Mouse (Mus musculus) monocyte, adult 5-6 weeks (primary cell): Measurements from ENCODE around the gene Olfr800. TPM values are rescaled to one million over a fixed set of nuclear protein-coding genes. Genes with fewer than 3 reads are reported as not detected.

Source experiments
- ATAC-seq: fragments of 153-309, 156-312 bp; replicated peaks from 2 replicates; pipeline ENCODE4 v1.8.0; 2017; ENCODE audit warnings: mild to moderate bottlenecking; ENCODE audit not compliant: low TSS enrichment, insufficient number of reproducible peaks, severe bottlenecking, poor library complexity, low FRiP score
- total RNA-seq: library from RNA; stranded (forward); fragments of 200-1000, 200-491, 200-594 nt; gene quantifications from 3 replicates; pipeline ENCODE4 v1.2.3, GENCODE M21; 2017

Olfr800 gene
- total RNA-seq = not detected in 3 replicates

GRCm38 (mm10) chr10:129657394-129657793, at the start of gene Olfr800:
Olfr800 (plus strand) TSS chr10:129657694.
- ATAC-seq = no peak

- ATAC-seq = no peak
Measured at GRCm38 (mm10) chr10:129612470-129612869, 45.0 kb upstream of the Olfr800 start, which contains the start of gene Olfr796. Olfr796 (minus strand) TSS chr10:129612570.

GRCm38 (mm10) chr10:129621724-129622123, 35.8 kb upstream of the Olfr800 start:
- no peak for ATAC-seq

- ATAC-seq = no peak
Measured at GRCm38 (mm10) chr10:129623251-129623650, 34.2 kb upstream of the Olfr800 start.

GRCm38 (mm10) chr10:129627834-129628233, 29.7 kb upstream of the Olfr800 start, which contains the start of gene Olfr798:
Olfr798 (minus strand) TSS chr10:129627934.
- ATAC-seq = no peak

- no peak for ATAC-seq
Measured at GRCm38 (mm10) chr10:129637184-129637583, 20.3 kb upstream of the Olfr800 start, which contains the start of gene Olfr799. Olfr799 (plus strand) TSS chr10:129637484.

GRCm38 (mm10) chr10:129651763-129652162, 5.7 kb upstream of the Olfr800 start:
- ATAC-seq = no peak

- ATAC-seq = no peak
Measured at GRCm38 (mm10) chr10:129673765-129674164, 16.3 kb downstream of the Olfr800 start, which contains the start of gene Olfr801. Olfr801 (minus strand) TSS chr10:129673865.

- no peak for ATAC-seq
Measured at GRCm38 (mm10) chr10:129688069-129688468, 30.6 kb downstream of the Olfr800 start, which contains the start of gene Olfr802. Olfr802 (minus strand) TSS chr10:129688169.

- ATAC-seq = no peak
Measured at GRCm38 (mm10) chr10:129694186-129694585, 36.7 kb downstream of the Olfr800 start, which contains the start of gene Olfr803. Olfr803 (minus strand) TSS chr10:129694286.

GRCm38 (mm10) chr10:129702910-129703309, 45.4 kb downstream of the Olfr800 start, which contains the start of gene Olfr804:
Olfr804 (plus strand) TSS chr10:129703210.
- no peak for ATAC-seq

Other genes with a start within 250 kb of the Olfr800 start
- not detected in 3 replicates for gene Olfr786, start 230.4 kb upstream of the Olfr800 start, total RNA-seq
- gene Olfr787, start 195.8 kb upstream of the Olfr800 start, total RNA-seq = not detected in 3 replicates
- gene Olfr788, start 186.7 kb upstream of the Olfr800 start, total RNA-seq = not detected in 3 replicates
- gene Olfr789, start 172.9 kb upstream of the Olfr800 start, total RNA-seq = not detected in 3 replicates
- gene Olfr790, start 159.2 kb upstream of the Olfr800 start, total RNA-seq = not detected in 3 replicates
- not detected in 3 replicates for gene Olfr791, start 135.9 kb upstream of the Olfr800 start, total RNA-seq
- not detected in 3 replicates for gene Olfr792, start 118.5 kb upstream of the Olfr800 start, total RNA-seq
- 0.10 TPM in 1 of 3 replicates, not detected in the others for gene Olfr794, start 90.0 kb upstream of the Olfr800 start, total RNA-seq
- not detected in 3 replicates for gene Olfr796, start 45.1 kb upstream of the Olfr800 start, total RNA-seq
- not detected in 3 replicates for gene Olfr798, start 29.8 kb upstream of the Olfr800 start, total RNA-seq
- gene Olfr799, start 20.2 kb upstream of the Olfr800 start, total RNA-seq = 0.43 TPM in 1 of 3 replicates, not detected in the others
- gene Olfr801, start 16.2 kb downstream of the Olfr800 start, total RNA-seq = not detected in 3 replicates
- not detected in 3 replicates for gene Olfr802, start 30.5 kb downstream of the Olfr800 start, total RNA-seq
- not detected in 3 replicates for gene Olfr803, start 36.6 kb downstream of the Olfr800 start, total RNA-seq
- not detected in 3 replicates for gene Olfr804, start 45.5 kb downstream of the Olfr800 start, total RNA-seq
- not detected in 3 replicates for gene Olfr805, start 71.7 kb downstream of the Olfr800 start, total RNA-seq
- gene Olfr806, start 84.2 kb downstream of the Olfr800 start, total RNA-seq = not detected in 3 replicates
- not detected in 3 replicates for gene Olfr807, start 100.1 kb downstream of the Olfr800 start, total RNA-seq
- not detected in 3 replicates for gene Olfr808, start 107.8 kb downstream of the Olfr800 start, total RNA-seq
- not detected in 3 replicates for gene Olfr809, start 116.9 kb downstream of the Olfr800 start, total RNA-seq
- not detected in 3 replicates for gene Olfr810, start 137.2 kb downstream of the Olfr800 start, total RNA-seq
- not detected in 3 replicates for gene Olfr811, start 146.7 kb downstream of the Olfr800 start, total RNA-seq
- gene Olfr812, start 188.4 kb downstream of the Olfr800 start, total RNA-seq = not detected in 3 replicates
- not detected in 3 replicates for gene Olfr813, start 197.7 kb downstream of the Olfr800 start, total RNA-seq
- not detected in 3 replicates for gene Olfr814, start 222.2 kb downstream of the Olfr800 start, total RNA-seq
- gene Olfr815, start 248.2 kb downstream of the Olfr800 start, total RNA-seq = not detected in 3 replicates